Mouse (Mus musculus): ENCODE measurements at regions not wholly inside any gene's neighbourhood (a gene's known extent, or its start where the extent isn't known, plus 50 kb on each side); places are given as distances from the start of the nearest gene placed in this dataset.

DNA sequence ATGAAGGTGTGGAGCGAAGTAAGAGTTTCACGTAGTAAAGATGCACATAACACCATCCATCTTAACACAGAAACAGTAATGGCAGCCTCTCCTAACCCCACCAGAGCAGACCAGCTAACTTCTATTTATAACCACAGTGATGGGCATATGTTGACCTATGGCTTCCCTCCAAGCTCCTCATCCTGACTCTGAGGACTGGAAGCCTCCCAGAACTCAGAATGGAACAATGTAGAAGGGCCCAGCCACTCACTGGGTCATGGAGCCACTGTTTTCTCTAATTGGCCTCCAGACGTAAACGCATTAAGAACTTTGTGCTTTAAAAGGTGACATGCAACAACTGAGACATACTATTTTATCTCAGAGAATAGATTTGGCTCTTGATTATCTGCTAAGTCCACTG lies 77.0 kb downstream of the Irs2 start:
- no peak for DNase-seq

DNA sequence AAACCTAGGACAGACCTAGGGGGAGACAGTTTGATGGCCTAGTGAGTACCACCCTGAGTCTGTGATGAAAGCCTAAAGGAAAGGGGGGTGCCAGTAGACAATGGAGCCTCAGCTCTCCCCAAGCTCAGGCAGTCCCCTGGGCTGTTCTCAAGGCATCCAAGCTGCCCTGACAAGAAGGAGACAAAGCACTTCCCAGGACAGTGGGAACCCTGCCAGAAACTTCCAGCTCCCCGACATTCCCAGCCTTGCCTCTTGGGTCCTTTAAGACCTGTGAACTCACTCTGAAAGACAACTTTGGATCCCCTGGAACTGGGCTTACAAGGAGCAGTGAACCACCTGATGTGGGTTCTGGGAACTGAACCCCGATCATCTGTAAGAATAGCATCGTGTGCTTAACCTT lies 79.4 kb downstream of the Irs2 start:
- DNase-seq, result no peak

DNA sequence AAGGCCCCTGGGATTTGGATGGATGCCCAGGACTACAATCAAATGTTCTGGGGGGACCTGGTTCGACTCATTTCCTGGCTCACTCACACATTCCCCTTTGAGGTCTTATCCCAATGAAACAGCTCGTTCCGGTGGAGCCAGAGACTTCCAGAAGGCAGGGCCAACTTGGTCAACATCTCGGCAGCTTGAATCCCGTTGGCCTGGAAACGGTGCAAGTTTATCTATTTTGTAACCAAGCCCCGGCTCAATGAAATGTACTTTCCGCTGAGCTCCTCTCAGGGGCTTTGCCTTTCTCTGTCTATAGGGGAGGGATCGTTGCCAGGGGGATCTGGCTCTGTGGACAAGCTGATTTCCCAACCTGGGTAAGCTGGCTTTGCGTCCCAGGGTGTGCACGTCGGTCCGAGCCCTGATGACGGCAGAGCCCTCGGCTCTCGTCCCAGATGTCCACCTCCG lies 79.9 kb downstream of the Irs2 start:
- DNase-seq, result peak; percentile 50

DNA sequence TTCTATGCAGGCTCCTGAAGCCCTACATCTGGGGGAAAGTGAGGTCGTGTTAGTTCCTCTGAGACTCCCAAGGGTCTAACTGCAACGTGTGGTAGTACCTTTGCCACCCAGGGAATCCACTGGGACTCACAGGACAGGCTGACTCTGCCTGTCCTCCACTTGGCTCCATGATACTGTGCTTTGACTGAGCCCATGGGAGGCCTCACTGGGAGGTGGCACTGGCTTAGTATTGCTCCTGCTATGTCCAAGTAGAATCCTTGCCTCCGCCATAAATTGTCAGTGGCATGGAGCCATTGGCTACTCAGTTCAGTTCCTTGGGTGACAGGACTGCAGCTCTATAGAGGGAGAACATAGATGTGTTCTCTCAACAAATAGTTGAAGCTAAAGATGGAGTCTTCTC lies 81.1 kb downstream of the Irs2 start:
- DNase-seq, result no peak

GRCm38 (mm10) chr8:10926518-10926915 lies 81.7 kb downstream of the Irs2 start:
- no peak for DNase-seq

- no peak for DNase-seq
Observed at GRCm38 (mm10) chr8:10925582-10926517, 82.4 kb downstream of the Irs2 start.

DNA sequence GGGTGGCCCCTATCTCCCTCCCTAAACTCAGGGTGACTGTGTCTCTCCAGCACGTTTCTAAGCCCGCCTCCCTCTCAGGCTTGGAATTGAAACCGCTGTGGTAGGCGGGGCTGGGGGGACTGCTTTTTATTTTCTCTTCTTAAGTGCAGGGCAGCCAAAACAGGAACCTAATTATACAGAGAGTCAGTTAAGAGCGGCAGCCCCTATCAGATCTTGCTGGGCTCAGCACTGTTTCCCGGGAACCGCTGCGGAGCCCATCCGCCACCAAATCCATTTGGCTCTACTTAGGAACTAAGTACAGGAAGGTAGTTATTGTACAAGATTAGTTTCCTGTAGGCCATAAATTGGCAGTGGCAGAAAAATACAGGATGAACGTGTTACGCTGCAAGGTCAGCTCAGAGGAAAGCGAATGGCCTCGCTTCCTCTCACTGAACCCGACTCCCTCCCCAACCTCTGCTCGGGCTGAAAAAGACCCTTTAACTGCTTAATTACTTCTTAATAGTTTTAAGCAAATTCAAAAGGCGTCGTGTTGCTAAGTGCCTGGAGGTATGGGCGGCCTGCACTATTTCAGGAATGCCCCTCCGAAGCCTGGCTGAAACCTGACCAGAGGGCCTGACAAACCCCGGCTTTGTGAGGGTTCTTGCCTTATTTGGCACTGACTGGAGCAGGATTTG lies 83.6 kb downstream of the Irs2 start:
- DNase-seq, result peak; percentile 84

- no peak for DNase-seq
Observed at GRCm38 (mm10) chr8:10924001-10924490, 84.2 kb downstream of the Irs2 start.

GRCm38 (mm10) chr8:10923071-10924000 lies 84.9 kb downstream of the Irs2 start:
- no peak for DNase-seq

DNA sequence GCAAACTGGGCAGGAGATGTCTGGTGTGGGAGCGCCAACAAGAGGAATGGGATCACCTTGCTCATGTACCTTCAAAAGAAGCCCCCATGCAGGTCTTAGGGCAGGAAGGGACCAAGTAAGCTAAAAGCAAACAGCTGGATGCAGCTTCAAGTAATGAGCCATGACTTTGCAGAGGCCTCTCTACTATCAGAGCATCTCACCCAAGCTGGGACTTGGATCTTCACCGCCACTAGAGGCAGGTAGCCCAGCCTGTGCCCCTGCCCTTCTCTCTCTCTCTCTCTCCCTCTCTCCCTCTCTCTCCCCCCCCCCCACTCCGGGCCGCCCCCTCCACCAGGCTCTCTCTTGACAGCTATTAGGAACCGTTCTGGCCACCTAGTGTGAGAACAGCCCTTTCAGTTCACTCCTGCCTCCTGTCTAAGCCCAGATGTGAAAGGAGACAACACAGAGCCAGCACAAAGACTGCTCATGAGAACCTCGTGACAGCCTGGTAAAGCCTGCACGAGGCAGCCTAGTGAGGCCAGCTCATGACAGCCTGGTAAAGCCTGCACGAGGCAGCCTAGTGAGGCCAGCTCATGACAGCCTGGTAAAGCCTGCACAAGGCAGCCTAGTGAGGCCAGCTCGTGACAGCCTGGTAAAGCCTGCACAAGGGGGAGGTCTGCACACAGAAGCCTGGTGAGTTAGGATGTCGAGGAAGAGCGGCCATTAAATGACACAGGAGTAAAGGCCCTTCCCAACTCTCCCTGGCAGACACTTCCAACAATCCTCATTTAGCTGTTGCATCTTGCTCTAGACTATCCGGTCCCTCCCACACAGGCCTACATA lies 85.8 kb downstream of the Irs2 start:
- DNase-seq, result no peak

- no peak for DNase-seq
Observed at GRCm38 (mm10) chr8:10921439-10922191, 86.6 kb downstream of the Irs2 start.

DNA sequence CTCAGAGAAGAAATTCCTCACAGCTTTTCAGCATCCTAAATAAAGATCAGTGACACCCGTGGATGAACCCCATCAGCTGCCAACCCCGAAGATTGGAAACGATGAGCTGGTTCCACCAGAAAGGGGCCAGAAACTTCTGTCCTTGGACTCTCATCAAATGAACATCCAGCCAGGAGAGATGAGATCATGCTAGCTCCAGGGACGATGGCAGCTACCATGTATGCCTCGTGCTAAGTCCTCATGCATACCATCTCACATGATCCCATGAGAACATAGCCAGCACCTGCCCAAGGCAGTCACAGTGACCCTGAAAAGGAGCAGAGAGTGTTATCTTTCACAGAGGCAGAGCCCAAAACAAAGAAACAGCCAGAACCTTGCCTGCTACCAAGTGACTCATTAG lies 88.6 kb downstream of the Irs2 start:
- no peak for DNase-seq

- no peak for DNase-seq
Observed at GRCm38 (mm10) chr8:10918403-10919035, 89.7 kb downstream of the Irs2 start.

DNA sequence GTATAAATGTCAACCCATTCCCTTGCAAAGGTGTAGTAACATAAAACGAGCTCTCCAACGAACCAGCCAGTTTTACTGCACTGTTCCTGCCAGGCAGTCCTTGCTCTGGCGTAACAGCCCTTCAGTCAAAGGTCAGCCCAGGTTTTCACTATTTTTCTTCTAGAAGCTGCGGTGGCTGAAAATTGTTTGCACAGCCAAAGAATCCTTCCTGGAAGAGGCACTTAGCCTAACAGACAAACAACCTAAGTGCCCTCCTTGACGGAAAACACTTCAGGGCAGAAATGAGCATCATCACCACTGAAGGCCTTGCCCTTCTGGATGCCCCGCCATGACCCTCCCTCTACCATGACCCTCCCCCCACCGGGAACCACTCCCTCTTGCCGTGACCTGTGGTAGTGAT lies 93.6 kb downstream of the Irs2 start:
- no peak for DNase-seq

- DNase-seq, result no peak
Observed at GRCm38 (mm10) chr8:10912436-10912835, 95.8 kb downstream of the Irs2 start.

- peak; percentile 44 for DNase-seq
Observed at GRCm38 (mm10) chr8:10911371-10911770, 96.9 kb downstream of the Irs2 start.

- peak; percentile 27 for DNase-seq
Observed at GRCm38 (mm10) chr8:10910954-10911353, 97.3 kb downstream of the Irs2 start.

DNA sequence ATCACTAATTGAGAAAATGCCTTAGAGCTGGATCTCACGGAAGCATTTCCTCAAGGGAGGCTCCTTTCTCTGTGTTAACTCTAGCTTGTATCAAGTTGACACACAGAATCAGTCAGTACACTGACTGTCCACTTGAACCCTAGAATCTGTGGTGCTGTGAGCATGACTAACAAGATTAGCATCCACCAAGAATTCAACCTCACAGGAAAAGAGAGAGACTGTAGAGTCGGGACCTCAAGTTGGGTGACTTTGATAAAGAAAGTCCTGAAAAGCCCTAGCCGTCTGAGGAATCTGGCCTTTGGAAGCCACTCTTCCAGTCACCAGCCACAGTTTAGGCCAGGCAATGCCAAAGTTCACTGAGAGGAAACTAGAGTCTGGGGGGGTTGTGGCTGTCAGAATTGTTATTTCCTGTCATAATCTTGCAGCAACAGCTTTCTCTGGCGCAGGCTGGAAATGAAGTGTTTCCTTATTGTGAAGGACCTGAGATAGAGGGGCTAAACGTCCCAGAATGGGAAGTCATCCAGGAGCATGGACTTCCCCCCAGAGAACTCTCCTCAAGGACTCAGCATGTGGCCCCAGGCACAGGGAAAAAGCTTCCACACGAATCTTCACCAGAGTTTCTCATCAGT lies 97.9 kb downstream of the Irs2 start:
- peak; percentile 77 for DNase-seq

DNA sequence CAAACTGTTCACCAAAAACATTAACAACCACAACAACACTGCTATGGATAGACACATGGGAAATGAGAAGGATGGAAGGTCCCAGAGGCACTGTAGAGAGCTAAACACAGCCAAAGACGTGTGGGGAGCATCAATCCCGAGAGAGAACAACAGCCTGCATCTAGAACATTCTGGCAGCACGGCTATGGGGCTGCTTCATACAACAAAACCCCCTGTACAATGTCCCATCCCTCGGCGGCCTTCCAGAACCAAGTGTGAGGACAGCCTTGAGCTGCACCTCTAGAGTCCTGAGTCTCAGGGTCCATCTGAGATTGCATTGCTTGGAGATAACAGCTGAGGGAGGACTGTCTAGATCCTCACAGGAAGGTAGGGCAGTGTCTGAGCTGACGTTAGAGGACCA lies 99.1 kb downstream of the Irs2 start:
- no peak for DNase-seq

GRCm38 (mm10) chr8:10906353-10906752 lies 101.9 kb downstream of the Irs2 start:
- DNase-seq, result no peak
